Mouse (Mus musculus) E14TG2a.4 (cell line): ENCODE measurements around the gene Vstm2b.

Experiments used
- CTCF ChIP-seq: conservative IDR thresholded peaks from 2 replicates; pipeline ENCODE4 v1.5.1; 2014; ENCODE audit warnings: low read length
- NANOG ChIP-seq: IDR thresholded peaks from 2 replicates; pipeline ENCODE4 v1.6.1; 2014; ENCODE audit warnings: borderline replicate concordance, low read length, mixed read lengths

GRCm38 (mm10) chr7:40884855-40885489, 13.2 kb upstream of the Vstm2b start:
- TF ChIP-seq CTCF: no peak
- no peak for TF ChIP-seq NANOG
